Mouse (Mus musculus): ENCODE results near the gene Cldn7.
"Not testable (repeated sequence)": the region's sequence is repeated elsewhere in the genome, so short reads cannot be mapped to it uniquely, and the experiment has no call there.

The Cldn7 gene

GRCm38 (mm10) chr11:69953267-69953915 lies 11.2 kb upstream of the Cldn7 start:
- no peak for DNase-seq (ENCODE audit: low spot score in 2 of 2)

- not testable (repeated sequence) for DNase-seq (ENCODE audit: low spot score in 2 of 2)
Measured at GRCm38 (mm10) chr11:69955618-69956017, 9.0 kb upstream of the Cldn7 start.

GRCm38 (mm10) chr11:69956218-69956617 lies 8.4 kb upstream of the Cldn7 start:
- no peak for DNase-seq (ENCODE audit: low spot score in 2 of 2)

- DNase-seq (ENCODE audit: low spot score in 2 of 2) = no peak
Measured at GRCm38 (mm10) chr11:69960616-69961015, 4.0 kb upstream of the Cldn7 start.

GRCm38 (mm10) chr11:69961841-69962240 lies 2.7 kb upstream of the Cldn7 start:
- no peak for DNase-seq (ENCODE audit: low spot score in 2 of 2)

- DNase-seq (ENCODE audit: low spot score in 2 of 2) = no peak
Measured at GRCm38 (mm10) chr11:69965271-69966005, 859 bp downstream of the Cldn7 start.

- DNase-seq (ENCODE audit: low spot score in 2 of 2) = no peak
Measured at GRCm38 (mm10) chr11:69966006-69966859, 1.7 kb downstream of the Cldn7 start.

- DNase-seq (ENCODE audit: low spot score in 2 of 2) = no peak
Measured at GRCm38 (mm10) chr11:69966860-69967517, 2.4 kb downstream of the Cldn7 start.

- no peak for DNase-seq (ENCODE audit: low spot score in 2 of 2)
Measured at GRCm38 (mm10) chr11:69968793-69969192, 4.2 kb downstream of the Cldn7 start.

GRCm38 (mm10) chr11:69970222-69970621 lies 5.6 kb downstream of the Cldn7 start:
- no peak for DNase-seq (ENCODE audit: low spot score in 2 of 2)

GRCm38 (mm10) chr11:69970775-69971174 lies 6.2 kb downstream of the Cldn7 start:
- no peak for DNase-seq (ENCODE audit: low spot score in 2 of 2)

GRCm38 (mm10) chr11:69974907-69975306 lies 10.3 kb downstream of the Cldn7 start:
- no peak for DNase-seq (ENCODE audit: low spot score in 2 of 2)

GRCm38 (mm10) chr11:69976271-69976670 lies 11.7 kb downstream of the Cldn7 start:
- DNase-seq (ENCODE audit: low spot score in 2 of 2) = no peak

GRCm38 (mm10) chr11:69979827-69980195 lies 15.2 kb downstream of the Cldn7 start:
- no peak for DNase-seq (ENCODE audit: low spot score in 2 of 2)

- DNase-seq (ENCODE audit: low spot score in 2 of 2) = peak; percentile 85 to 87
Measured at GRCm38 (mm10) chr11:69980196-69981140, 15.9 kb downstream of the Cldn7 start.

- DNase-seq (ENCODE audit: low spot score in 2 of 2) = peak in 1 of 2 experiments; percentile 31
Measured at GRCm38 (mm10) chr11:69981141-69981762, 16.7 kb downstream of the Cldn7 start, which contains the start of gene Ctdnep1. Gene Ctdnep1, plus strand, starts transcription at chr11:69981156.

- DNase-seq (ENCODE audit: low spot score in 2 of 2) = no peak
Measured at GRCm38 (mm10) chr11:69982225-69982624, 17.6 kb downstream of the Cldn7 start, which contains the start of gene Elp5. Gene Elp5, minus strand, starts transcription at chr11:69982517.

- DNase-seq (ENCODE audit: low spot score in 2 of 2) = no peak
Measured at GRCm38 (mm10) chr11:69982877-69983276, 18.3 kb downstream of the Cldn7 start.

- DNase-seq (ENCODE audit: low spot score in 2 of 2) = no peak
Measured at GRCm38 (mm10) chr11:69983377-69983776, 18.8 kb downstream of the Cldn7 start.

- DNase-seq (ENCODE audit: low spot score in 2 of 2) = no peak
Measured at GRCm38 (mm10) chr11:69984431-69984830, 19.9 kb downstream of the Cldn7 start.
